Mouse (Mus musculus): Measurements from ENCODE around the gene Cyp1a1.
A peak's percentile ranks its signal among the peaks of the same experiment; 100 is the strongest.

Gene Cyp1a1

DNA sequence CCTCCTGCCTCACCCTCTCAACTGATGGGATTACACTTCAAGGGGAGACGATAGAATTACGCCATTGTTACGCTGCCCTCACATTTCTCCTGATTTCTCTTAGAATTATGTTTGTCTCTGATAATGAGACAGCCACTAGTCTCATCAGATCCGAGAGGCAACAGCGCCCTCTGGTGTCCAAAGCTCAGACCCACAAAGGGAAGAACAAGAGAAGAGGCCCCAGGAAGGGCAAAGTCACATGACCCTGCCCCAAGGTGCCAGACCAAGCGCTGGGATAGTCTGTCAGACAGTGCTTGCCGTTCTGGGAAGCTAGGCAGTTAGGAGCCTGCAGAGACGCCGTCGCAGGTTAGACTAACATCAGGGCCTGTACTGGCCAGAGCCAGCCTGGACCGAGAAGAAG, 32.0 kb upstream of the Cyp1a1 start:
- DNase-seq (ENCODE audit: low spot score in 2 of 2) = peak; percentile 92 to 99

DNA sequence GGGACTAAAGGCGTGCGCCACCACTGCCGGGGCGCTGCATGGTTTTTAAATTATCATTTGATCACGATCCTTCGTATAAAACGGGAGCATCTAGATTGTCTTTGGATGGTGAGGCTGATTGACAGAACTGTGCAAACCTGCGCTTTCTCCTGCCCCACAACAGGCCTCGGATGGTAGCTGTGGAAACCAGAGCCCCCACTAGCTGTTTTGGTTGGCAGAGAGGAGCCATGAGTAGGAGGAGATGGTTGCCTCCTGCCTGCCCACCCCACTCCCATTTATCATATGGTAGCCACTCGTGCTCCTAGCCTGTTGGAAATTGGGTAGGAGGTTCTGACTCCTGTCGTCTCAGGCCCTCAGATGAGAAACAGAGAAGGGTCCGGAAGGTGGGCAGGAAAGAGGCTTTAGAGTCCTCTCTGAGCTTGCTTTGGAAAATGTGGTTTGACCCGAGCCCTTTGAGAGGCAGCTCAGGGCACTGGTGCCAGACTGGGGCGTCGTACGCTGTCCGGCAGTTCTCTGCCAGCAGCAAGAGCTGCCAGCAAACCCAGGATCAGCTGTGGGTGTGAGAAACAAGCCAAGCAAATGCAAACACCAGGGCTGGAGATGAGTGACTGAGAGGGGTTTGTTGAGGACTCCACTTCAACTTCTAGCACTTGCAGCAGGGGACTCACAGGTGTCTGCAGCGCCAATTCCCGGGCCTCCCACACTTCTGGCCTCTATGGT, 30.9 kb upstream of the Cyp1a1 start:
- DNase-seq (ENCODE audit: low spot score in 2 of 2) = no peak

- DNase-seq (ENCODE audit: low spot score in 2 of 2) = no peak
Observed at GRCm38 (mm10) chr9:57657843-57658242, 29.9 kb upstream of the Cyp1a1 start.

GRCm38 (mm10) chr9:57658970-57659369, 28.8 kb upstream of the Cyp1a1 start:
- no peak for DNase-seq (ENCODE audit: low spot score in 2 of 2)

DNA sequence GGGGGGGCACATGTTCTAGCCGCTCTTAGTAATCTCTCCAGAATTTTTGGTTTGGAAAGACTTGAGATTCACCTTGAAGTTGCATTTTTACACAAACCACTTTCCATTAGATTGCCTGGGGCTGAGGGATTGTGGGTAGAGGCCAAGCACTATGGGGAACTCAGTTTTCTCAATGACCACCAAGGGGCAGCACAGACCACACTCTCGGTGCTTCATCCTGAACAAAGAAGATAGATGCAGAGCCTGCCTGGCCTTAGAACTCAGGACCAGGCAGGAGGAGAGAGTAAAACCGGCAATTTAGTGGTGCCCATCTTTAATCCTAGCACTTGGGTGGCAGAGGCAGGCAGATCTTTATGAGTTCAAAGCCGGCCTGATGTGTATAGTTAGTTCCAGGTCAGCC, 28.0 kb upstream of the Cyp1a1 start:
- DNase-seq (ENCODE audit: low spot score in 2 of 2) = peak; percentile 69 to 77

- no peak for DNase-seq (ENCODE audit: low spot score in 2 of 2)
Observed at GRCm38 (mm10) chr9:57660501-57660900, 27.2 kb upstream of the Cyp1a1 start.

GRCm38 (mm10) chr9:57661552-57661951, 26.2 kb upstream of the Cyp1a1 start:
- no peak for DNase-seq (ENCODE audit: low spot score in 2 of 2)

DNA sequence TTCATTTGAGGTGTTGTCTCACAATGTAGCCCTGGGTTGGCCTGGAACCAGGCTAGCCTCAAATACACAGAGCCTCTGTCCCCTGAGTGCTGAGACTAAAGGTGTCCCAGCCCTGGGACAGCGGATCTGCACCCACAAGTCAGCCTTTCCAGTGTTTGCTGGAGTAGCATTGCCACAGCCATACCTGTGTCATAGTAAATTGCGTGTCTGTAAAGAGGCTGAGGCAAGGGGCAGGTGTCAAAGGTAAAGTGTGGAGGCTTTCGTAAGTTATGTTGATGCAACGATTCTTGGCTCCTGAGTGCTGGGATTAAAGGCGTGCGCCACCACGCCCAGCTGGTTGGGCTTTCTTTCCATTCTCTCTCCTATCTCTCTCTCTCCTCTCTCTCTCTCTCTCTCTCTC, 23.1 kb upstream of the Cyp1a1 start:
- no peak for DNase-seq (ENCODE audit: low spot score in 2 of 2)

DNA sequence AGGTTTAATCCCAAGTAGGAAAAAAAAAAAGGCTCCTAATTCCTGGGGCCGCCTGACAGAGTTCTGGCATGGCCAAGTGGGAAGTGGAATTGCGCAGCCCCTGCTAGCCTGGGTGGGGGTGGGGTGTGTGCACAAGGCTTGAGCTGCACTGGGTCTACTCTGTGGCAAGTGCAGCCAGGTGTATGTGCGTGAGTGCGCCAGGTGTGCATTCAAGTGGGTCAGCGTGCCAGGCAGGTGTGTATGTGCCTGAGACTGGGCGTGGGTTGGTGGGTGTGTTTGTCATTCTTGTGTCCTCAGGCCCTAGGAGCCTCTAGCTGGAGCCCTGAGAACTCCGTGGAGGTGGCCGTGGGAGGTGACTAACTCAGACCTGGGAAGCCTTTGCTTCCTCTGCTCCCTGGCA, 21.2 kb upstream of the Cyp1a1 start:
- DNase-seq (ENCODE audit: low spot score in 2 of 2) = peak; percentile 32 to 58

DNA sequence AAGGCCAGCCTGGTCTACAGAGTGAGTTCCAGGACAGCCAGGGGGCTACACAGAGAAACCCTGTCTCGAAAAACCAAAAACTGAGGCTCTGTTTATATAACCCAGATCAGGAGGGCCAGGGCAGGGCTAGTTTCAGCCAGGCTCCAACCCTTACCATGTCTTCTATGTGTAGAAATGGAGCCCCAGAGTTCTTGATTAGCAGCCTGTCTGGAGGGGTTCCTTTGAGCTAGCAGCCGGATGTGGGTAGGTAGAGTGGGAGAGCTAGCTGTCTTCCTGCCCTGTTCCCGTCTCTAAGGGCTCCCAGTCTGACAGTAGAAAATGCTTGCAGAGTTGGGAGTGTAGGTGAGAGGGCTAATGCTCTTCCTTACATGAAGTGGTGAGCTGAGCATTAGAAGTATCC, 20.6 kb upstream of the Cyp1a1 start:
- peak in 1 of 2 experiments; percentile 51 for DNase-seq (ENCODE audit: low spot score in 2 of 2)

GRCm38 (mm10) chr9:57667817-57668216, 19.9 kb upstream of the Cyp1a1 start:
- DNase-seq (ENCODE audit: low spot score in 2 of 2) = no peak

- DNase-seq (ENCODE audit: low spot score in 2 of 2) = no peak
Observed at GRCm38 (mm10) chr9:57668277-57668676, 19.5 kb upstream of the Cyp1a1 start.

GRCm38 (mm10) chr9:57669566-57669965, 18.2 kb upstream of the Cyp1a1 start:
- no peak for DNase-seq (ENCODE audit: low spot score in 2 of 2)

DNA sequence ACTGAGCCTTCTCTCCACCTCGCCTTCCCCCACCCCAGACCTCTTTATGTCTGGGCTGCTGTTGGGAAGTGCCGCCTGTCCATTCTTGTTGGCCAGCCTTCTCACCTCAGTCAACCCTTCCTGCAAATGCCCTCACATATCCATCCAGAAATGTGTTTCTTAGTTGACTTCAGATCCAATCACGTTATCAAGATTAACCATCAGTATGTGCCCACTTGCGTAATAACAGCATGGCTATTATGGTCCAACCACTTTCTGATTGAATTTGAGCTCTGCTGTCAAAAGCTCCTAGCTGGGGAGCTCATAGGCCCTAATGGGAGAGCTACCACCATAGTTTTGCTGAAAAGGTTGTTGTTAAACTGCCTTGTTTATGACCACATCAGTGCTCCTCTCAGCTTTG, 16.7 kb upstream of the Cyp1a1 start:
- no peak for DNase-seq (ENCODE audit: low spot score in 2 of 2)

DNA sequence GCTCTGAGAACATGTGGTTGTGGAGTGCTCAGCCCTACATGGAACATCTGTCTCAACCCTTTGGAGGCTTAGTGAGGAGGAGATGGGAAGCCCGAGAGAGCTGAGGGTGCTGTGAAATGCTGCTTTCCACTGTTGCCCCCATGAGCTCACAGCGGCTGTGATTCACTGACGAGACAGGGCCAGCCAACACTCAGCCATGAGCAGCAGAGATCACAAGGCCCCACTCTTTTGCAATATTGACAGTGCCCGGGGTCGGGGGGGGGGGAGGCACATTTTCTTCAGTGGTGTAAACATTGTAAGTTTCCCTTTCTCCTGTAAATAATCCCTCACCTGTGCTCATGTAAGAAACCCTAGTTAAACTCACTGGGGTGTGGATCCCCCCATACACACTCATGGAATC, 16.2 kb upstream of the Cyp1a1 start:
- no peak for DNase-seq (ENCODE audit: low spot score in 2 of 2)

GRCm38 (mm10) chr9:57681411-57681810, 6.3 kb upstream of the Cyp1a1 start:
- DNase-seq (ENCODE audit: low spot score in 2 of 2) = no peak

DNA sequence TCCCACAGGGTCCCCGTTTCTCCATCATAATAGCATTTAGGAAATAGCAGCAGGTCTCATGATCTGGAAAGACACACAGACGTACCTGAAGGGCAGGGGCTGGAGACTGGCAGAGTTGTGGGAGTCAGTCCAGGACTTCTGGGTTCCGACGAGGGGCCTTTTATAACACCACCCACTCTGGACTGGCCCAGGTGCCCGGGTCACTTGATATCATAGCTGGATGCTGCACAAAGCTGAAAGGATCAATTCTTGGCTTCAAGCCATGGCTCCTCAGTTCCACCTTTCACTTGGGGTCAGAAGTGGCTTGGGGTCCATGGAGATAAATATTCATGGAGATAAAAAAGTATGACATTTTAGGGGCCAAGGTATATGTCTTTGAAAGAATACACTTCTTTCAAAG, 4.2 kb upstream of the Cyp1a1 start, which contains the start of gene Cyp1a2:
Cyp1a2 (minus strand) TSS at position 184 of the 400 bp plus-strand sequence.
- DNase-seq (ENCODE audit: low spot score in 2 of 2) = no peak

DNA sequence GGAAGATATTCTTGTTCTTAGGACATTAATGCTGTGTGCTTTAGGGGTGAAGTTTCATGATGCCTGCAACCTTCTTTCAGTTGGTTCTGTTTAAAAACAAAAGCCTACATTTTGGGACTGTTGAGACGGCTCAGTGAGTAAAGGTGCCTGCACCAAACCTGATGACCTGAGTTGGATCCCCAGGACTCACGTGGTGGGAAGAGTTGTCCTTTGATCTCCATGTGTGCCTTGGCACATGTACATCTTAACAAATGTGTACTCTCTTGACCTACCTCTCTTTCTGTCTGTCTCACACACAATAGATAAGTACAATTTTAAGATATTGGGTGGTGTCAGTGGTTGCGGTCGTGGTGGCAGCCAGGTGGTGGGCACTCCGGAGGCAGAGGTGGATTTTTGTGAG, 1.7 kb upstream of the Cyp1a1 start:
- no peak for DNase-seq (ENCODE audit: low spot score in 2 of 2)

DNA sequence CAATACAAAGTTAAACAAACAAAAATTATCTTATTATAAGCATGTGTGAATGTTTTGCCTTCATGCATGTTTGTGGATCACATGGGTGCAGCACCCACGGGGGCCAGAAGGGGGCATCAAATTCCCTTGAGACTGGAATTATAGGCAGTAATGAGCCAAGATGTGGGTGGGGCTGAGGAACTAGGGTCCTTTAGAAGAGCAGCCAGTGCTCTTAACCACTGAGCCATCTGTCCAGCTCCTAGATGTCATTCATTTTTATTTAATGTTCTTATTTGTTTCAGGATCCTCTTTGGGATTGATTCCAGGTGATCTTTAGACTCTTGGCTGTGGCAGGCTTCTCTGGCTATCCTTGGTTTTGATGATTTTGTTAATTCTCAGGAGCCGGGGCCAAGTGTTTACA, 430 bp downstream of the Cyp1a1 start:
- DNase-seq (ENCODE audit: low spot score in 2 of 2) = no peak

DNA sequence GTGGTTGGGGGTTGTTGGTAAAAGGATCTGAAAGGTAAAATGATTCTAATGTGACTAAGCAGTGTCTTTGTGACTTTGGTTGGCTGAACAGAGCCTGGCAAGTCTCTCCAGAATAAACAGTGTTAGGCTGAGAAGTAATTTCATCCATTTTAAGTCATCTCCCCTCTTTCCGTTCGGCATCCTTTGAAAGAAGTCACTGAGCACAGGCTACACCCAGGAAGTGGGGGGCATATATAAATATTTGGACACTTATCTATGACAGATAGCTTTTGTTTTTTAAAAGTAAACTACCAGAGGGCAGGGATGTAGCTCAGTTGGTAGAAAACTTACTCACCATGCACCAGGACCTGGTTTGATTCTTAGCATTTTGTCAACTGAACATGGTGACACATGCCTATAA, 878 bp downstream of the Cyp1a1 start:
- no peak for DNase-seq (ENCODE audit: low spot score in 2 of 2)

DNA sequence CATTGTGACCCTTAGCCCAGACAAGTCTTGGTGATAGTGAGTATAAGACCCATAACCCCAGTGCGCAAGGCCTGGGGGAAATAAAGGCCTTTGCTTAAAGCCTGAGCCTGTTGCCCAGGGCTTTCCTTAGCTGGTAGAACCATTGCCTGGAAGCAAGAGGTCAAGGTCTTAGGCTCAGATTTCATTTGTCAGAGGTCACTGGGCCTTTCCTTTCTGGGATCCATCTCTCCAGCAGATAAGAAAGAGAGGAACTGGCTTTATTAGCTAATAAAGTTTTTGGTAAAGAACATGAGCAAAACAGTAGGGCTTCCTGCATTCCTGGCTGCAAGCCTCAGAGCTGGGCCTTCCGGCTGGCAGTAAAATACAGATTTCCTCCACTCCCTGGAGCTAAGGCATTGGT, 6.4 kb downstream of the Cyp1a1 start:
- DNase-seq (ENCODE audit: low spot score in 2 of 2) = no peak

GRCm38 (mm10) chr9:57696380-57697285, 8.9 kb downstream of the Cyp1a1 start:
- DNase-seq (ENCODE audit: low spot score in 2 of 2) = peak in 1 of 2 experiments; percentile 15

DNA sequence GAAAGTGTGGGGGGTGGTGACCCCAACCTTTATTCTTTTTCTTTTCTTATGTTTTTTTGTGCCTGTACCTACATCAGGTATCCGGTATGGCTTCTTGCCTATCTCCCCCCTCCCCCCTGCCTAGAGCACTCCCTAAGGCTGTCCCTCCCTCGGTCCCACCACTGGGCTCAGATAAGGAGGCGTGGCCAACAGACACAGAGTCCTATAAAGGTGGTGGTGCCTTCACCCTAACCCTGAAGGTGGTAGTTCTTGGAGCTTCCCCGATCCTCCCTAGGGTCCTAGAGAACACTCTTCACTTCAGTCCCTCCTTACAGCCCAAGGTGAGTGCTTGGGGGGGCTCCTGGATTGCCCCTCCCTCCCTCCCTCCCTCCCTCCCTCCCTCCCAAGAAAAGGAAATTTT, 9.7 kb downstream of the Cyp1a1 start:
- DNase-seq (ENCODE audit: low spot score in 2 of 2) = no peak

Measured in thymus, postnatal 10 days (tissue).